Mouse (Mus musculus): ENCODE results near the gene Mecp2. TPM values are rescaled to one million over a fixed set of nuclear protein-coding genes. Genes with fewer than 3 reads are reported as not detected.

Gene Mecp2
- polyA plus RNA-seq, 1 experiment = 9.2 TPM

GRCm38 (mm10) chrX:74003644-74004043 is 131.5 kb downstream of the Mecp2 start:
- Histone ChIP-seq H3K4me2 (ENCODE audit: low read depth) (no peak overlapping the region), H3K4me3 (no peak overlapping the region), H3ac (ENCODE audit: control insufficient read depth, insufficient read length) (no peak overlapping the region), H3K27me3 (ENCODE audit: control insufficient read depth, insufficient read depth, insufficient read length) (no peaks in the 10 kb centered on the region), H3K79me2 (ENCODE audit: control insufficient read depth, insufficient read depth) (no peaks in the 10 kb centered on the region), H3K36me3 (ENCODE audit: control insufficient read depth, insufficient read depth) (no peaks in the 10 kb centered on the region)
- TF ChIP-seq POLR2AphosphoS2 (IDR thresholded peaks at IDR 0.05; ENCODE audit: insufficient read length, low read depth) (no peak), TCF12 (IDR thresholded peaks at IDR 0.05; ENCODE audit: insufficient read depth, poor library complexity, severe bottlenecking) (no peak), MYOG (IDR thresholded peaks at IDR 0.05; ENCODE audit: control insufficient read depth in 1 of 3, insufficient read depth in 1 of 3, insufficient read length in 2 of 3, low read depth in 2 of 3) (no peak), SRF (IDR thresholded peaks at IDR 0.05; ENCODE audit: control insufficient read depth, insufficient read length, low read depth) (no peak), E2F4 (IDR thresholded peaks at IDR 0.05; ENCODE audit: insufficient read depth) (no peak), TCF3 (IDR thresholded peaks at IDR 0.05; ENCODE audit: insufficient read length, low read depth) (no peak), CEBPB (IDR thresholded peaks at IDR 0.05; ENCODE audit: insufficient read depth, poor library complexity, severe bottlenecking) (no peak), POLR2A (IDR thresholded peaks at IDR 0.05; ENCODE audit: insufficient read length, low read depth) (no peak), REST (IDR thresholded peaks at IDR 0.05; ENCODE audit: insufficient read depth, insufficient read length) (no peak), MYOD1 (IDR thresholded peaks at IDR 0.05; ENCODE audit: control insufficient read depth in 1 of 3, insufficient read length in 2 of 3, low read depth in 2 of 3) (no peak), MAX (IDR thresholded peaks at IDR 0.05; ENCODE audit: low read depth) (no peak), USF1 (IDR thresholded peaks at IDR 0.05; ENCODE audit: low read depth) (no peak)

- no peaks in the 10 kb centered on the region for H3K79me2 ChIP-seq (ENCODE audit: control insufficient read depth, insufficient read depth)
- no peaks in the 10 kb centered on the region for H3K36me3 ChIP-seq (ENCODE audit: control insufficient read depth, insufficient read depth)
- no peaks in the 10 kb centered on the region for H3K27me3 ChIP-seq (ENCODE audit: control insufficient read depth, insufficient read depth, insufficient read length)
- no peak overlapping the region for H3ac ChIP-seq (ENCODE audit: control insufficient read depth, insufficient read length)
- H3K4me2 ChIP-seq (ENCODE audit: low read depth) = no peak overlapping the region
- H3K4me3 ChIP-seq = no peak overlapping the region
- TF ChIP-seq TCF3 (IDR thresholded peaks at IDR 0.05; ENCODE audit: insufficient read length, low read depth) (no peak), MAX (IDR thresholded peaks at IDR 0.05; ENCODE audit: low read depth) (no peak), REST (IDR thresholded peaks at IDR 0.05; ENCODE audit: insufficient read depth, insufficient read length) (no peak), CEBPB (IDR thresholded peaks at IDR 0.05; ENCODE audit: insufficient read depth, poor library complexity, severe bottlenecking) (no peak), POLR2AphosphoS2 (IDR thresholded peaks at IDR 0.05; ENCODE audit: insufficient read length, low read depth) (no peak), MYOG (IDR thresholded peaks at IDR 0.05; ENCODE audit: control insufficient read depth in 1 of 3, insufficient read depth in 1 of 3, insufficient read length in 2 of 3, low read depth in 2 of 3) (no peak), MYOD1 (IDR thresholded peaks at IDR 0.05; ENCODE audit: control insufficient read depth in 1 of 3, insufficient read length in 2 of 3, low read depth in 2 of 3) (no peak), SRF (IDR thresholded peaks at IDR 0.05; ENCODE audit: control insufficient read depth, insufficient read length, low read depth) (no peak), USF1 (IDR thresholded peaks at IDR 0.05; ENCODE audit: low read depth) (no peak), E2F4 (IDR thresholded peaks at IDR 0.05; ENCODE audit: insufficient read depth) (no peak), POLR2A (IDR thresholded peaks at IDR 0.05; ENCODE audit: insufficient read length, low read depth) (no peak), TCF12 (IDR thresholded peaks at IDR 0.05; ENCODE audit: insufficient read depth, poor library complexity, severe bottlenecking) (no peak)
These were observed 134.1 kb downstream of the Mecp2 start for GRCm38 (mm10) chrX:74001024-74001423.

DNA sequence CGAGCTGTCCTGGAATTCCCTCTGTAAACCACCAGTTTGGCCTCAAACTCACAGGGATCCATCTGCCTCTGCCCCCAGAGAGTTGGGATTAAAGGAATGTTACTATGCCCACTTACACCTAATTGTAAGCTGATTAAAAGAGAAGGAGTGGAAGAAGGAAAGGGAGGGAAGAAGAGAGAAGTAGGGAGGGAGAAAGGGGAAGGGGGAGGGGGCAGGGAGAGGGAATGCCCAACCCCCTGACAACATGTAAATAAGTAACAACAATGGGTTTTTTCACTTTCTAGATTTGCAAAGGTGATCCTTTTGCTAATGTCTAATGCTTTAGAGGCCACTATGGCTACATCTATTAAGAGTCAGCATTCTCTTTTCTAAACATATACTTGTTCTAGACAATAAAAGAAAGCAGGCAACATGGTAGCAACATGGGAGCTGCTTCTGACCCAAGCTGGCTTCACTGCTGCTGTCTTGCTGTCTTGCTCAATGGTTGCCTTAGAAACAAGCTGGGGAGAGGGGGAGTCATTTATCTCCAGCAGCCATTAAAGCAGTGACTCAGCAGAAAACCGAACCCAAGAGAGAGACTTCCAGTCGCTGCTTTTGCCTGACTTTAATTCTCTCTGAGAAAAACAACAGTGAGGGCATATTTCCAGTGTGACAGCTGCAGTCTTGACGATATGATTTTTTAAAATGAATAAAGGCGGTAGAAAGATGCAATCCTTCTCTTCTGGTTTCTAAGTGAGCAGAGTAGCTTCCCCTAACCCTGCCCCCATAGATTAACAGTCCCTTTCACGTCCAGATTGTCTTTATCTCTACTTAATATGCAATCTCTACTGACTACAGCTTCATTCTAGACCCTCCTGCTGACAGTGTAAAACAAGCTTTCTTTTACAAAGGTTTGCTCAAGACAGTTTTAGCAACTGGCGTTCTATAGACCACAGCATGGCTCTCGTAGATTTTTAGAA is 136.0 kb downstream of the Mecp2 start:
- TF ChIP-seq TCF12 (IDR thresholded peaks at IDR 0.05; ENCODE audit: insufficient read depth, poor library complexity, severe bottlenecking) (no peak), MYOG (IDR thresholded peaks at IDR 0.05; ENCODE audit: control insufficient read depth in 1 of 3, insufficient read depth in 1 of 3, insufficient read length in 2 of 3, low read depth in 2 of 3) (no peak), CEBPB (IDR thresholded peaks at IDR 0.05; ENCODE audit: insufficient read depth, poor library complexity, severe bottlenecking) (no peak), POLR2AphosphoS2 (IDR thresholded peaks at IDR 0.05; ENCODE audit: insufficient read length, low read depth) (no peak), E2F4 (IDR thresholded peaks at IDR 0.05; ENCODE audit: insufficient read depth) (no peak), TCF3 (IDR thresholded peaks at IDR 0.05; ENCODE audit: insufficient read length, low read depth) (no peak), MYOD1 (IDR thresholded peaks at IDR 0.05; ENCODE audit: control insufficient read depth in 1 of 3, insufficient read length in 2 of 3, low read depth in 2 of 3) (no peak), REST (IDR thresholded peaks at IDR 0.05; ENCODE audit: insufficient read depth, insufficient read length) (no peak), POLR2A (IDR thresholded peaks at IDR 0.05; ENCODE audit: insufficient read length, low read depth) (no peak), USF1 (IDR thresholded peaks at IDR 0.05; ENCODE audit: low read depth) (no peak), MAX (IDR thresholded peaks at IDR 0.05; ENCODE audit: low read depth) (no peak), SRF (IDR thresholded peaks at IDR 0.05; ENCODE audit: control insufficient read depth, insufficient read length, low read depth) (no peak)
- H3ac ChIP-seq (ENCODE audit: control insufficient read depth, insufficient read length) = no peak overlapping the region
- H3K4me2 ChIP-seq (ENCODE audit: low read depth) = peak overlapping the region; percentile 48
- no peaks in the 10 kb centered on the region for H3K36me3 ChIP-seq (ENCODE audit: control insufficient read depth, insufficient read depth)
- H3K27me3 ChIP-seq (ENCODE audit: control insufficient read depth, insufficient read depth, insufficient read length) = no peaks in the 10 kb centered on the region
- no peaks in the 10 kb centered on the region for H3K79me2 ChIP-seq (ENCODE audit: control insufficient read depth, insufficient read depth)
- no peak overlapping the region for H3K4me3 ChIP-seq

- no peak overlapping the region for H3ac ChIP-seq (ENCODE audit: control insufficient read depth, insufficient read length)
- H3K36me3 ChIP-seq (ENCODE audit: control insufficient read depth, insufficient read depth) = no peaks in the 10 kb centered on the region
- H3K79me2 ChIP-seq (ENCODE audit: control insufficient read depth, insufficient read depth) = no peaks in the 10 kb centered on the region
- H3K4me2 ChIP-seq (ENCODE audit: low read depth) = no peak overlapping the region
- TF ChIP-seq E2F4 (IDR thresholded peaks at IDR 0.05; ENCODE audit: insufficient read depth) = no peak
- TF ChIP-seq REST (IDR thresholded peaks at IDR 0.05; ENCODE audit: insufficient read depth, insufficient read length) = no peak
- TF ChIP-seq MAX (IDR thresholded peaks at IDR 0.05; ENCODE audit: low read depth) = no peak
- TF ChIP-seq MYOG (IDR thresholded peaks at IDR 0.05; ENCODE audit: control insufficient read depth in 1 of 3, insufficient read depth in 1 of 3, insufficient read length in 2 of 3, low read depth in 2 of 3) = no peak
- TF ChIP-seq TCF12 (IDR thresholded peaks at IDR 0.05; ENCODE audit: insufficient read depth, poor library complexity, severe bottlenecking) = no peak
- no peak for TF ChIP-seq CEBPB (IDR thresholded peaks at IDR 0.05; ENCODE audit: insufficient read depth, poor library complexity, severe bottlenecking)
- TF ChIP-seq POLR2AphosphoS2 (IDR thresholded peaks at IDR 0.05; ENCODE audit: insufficient read length, low read depth) = no peak
- TF ChIP-seq MYOD1 (IDR thresholded peaks at IDR 0.05; ENCODE audit: control insufficient read depth in 1 of 3, insufficient read length in 2 of 3, low read depth in 2 of 3) = no peak
- TF ChIP-seq USF1 (IDR thresholded peaks at IDR 0.05; ENCODE audit: low read depth) = no peak
- no peak for TF ChIP-seq SRF (IDR thresholded peaks at IDR 0.05; ENCODE audit: control insufficient read depth, insufficient read length, low read depth)
- no peak overlapping the region for H3K4me3 ChIP-seq
- H3K27me3 ChIP-seq (ENCODE audit: control insufficient read depth, insufficient read depth, insufficient read length) = no peaks in the 10 kb centered on the region
These were observed 157.4 kb downstream of the Mecp2 start for GRCm38 (mm10) chrX:73977783-73978182.

Other genes with a start within 250 kb of the Mecp2 start
- gene Avpr2, start 243.3 kb downstream of the Mecp2 start, polyA plus RNA-seq (2012; fragmentation: generic; extraction: Trizol) = not detected
- 0.65 TPM for gene L1cam, start 239.3 kb downstream of the Mecp2 start, polyA plus RNA-seq (2012; fragmentation: generic; extraction: Trizol)
- gene Arhgap4, start 213.5 kb downstream of the Mecp2 start, polyA plus RNA-seq (2012; fragmentation: generic; extraction: Trizol) = 0.24 TPM
- gene Naa10, start 213.4 kb downstream of the Mecp2 start, polyA plus RNA-seq (2012; fragmentation: generic; extraction: Trizol) = 83.1 TPM
- 103 TPM for gene Renbp, start 204.5 kb downstream of the Mecp2 start, polyA plus RNA-seq (2012; fragmentation: generic; extraction: Trizol)
- gene Hcfc1, start 169.0 kb downstream of the Mecp2 start, polyA plus RNA-seq (2012; fragmentation: generic; extraction: Trizol) = 38.1 TPM
- 28.6 TPM for gene Irak1, start 111.4 kb downstream of the Mecp2 start, polyA plus RNA-seq (2012; fragmentation: generic; extraction: Trizol)
- gene Opn1mw, start 7.9 kb downstream of the Mecp2 start, polyA plus RNA-seq (2012; fragmentation: generic; extraction: Trizol) = not detected
- gene Tex28, start 32.5 kb upstream of the Mecp2 start, polyA plus RNA-seq (2012; fragmentation: generic; extraction: Trizol) = not detected
- gene Tktl1, start 41.9 kb upstream of the Mecp2 start, polyA plus RNA-seq (2012; fragmentation: generic; extraction: Trizol) = not detected
- gene Flna, start 114.5 kb upstream of the Mecp2 start, polyA plus RNA-seq (2012; fragmentation: generic; extraction: Trizol) = 545 TPM
- gene Emd, start 119.3 kb upstream of the Mecp2 start, polyA plus RNA-seq (2012; fragmentation: generic; extraction: Trizol) = 67.1 TPM
- 2,470 TPM for gene Rpl10, start 135.4 kb upstream of the Mecp2 start, polyA plus RNA-seq (2012; fragmentation: generic; extraction: Trizol)
- gene Taz, start 146.5 kb upstream of the Mecp2 start, polyA plus RNA-seq (2012; fragmentation: generic; extraction: Trizol) = 28.2 TPM
- 17.0 TPM for gene Dnase1l1, start 147.0 kb upstream of the Mecp2 start, polyA plus RNA-seq (2012; fragmentation: generic; extraction: Trizol)
- 178 TPM for gene Atp6ap1, start 161.7 kb upstream of the Mecp2 start, polyA plus RNA-seq (2012; fragmentation: generic; extraction: Trizol)
- 83.9 TPM for gene Gdi1, start 169.6 kb upstream of the Mecp2 start, polyA plus RNA-seq (2012; fragmentation: generic; extraction: Trizol)
- gene Fam50a, start 177.7 kb upstream of the Mecp2 start, polyA plus RNA-seq (2012; fragmentation: generic; extraction: Trizol) = 62.2 TPM
- gene Plxna3, start 193.7 kb upstream of the Mecp2 start, polyA plus RNA-seq (2012; fragmentation: generic; extraction: Trizol) = 12.8 TPM
- 41.6 TPM for gene Lage3, start 218.3 kb upstream of the Mecp2 start, polyA plus RNA-seq (2012; fragmentation: generic; extraction: Trizol)
- gene Ubl4a, start 237.9 kb upstream of the Mecp2 start, polyA plus RNA-seq (2012; fragmentation: generic; extraction: Trizol) = 51.5 TPM
- 11.2 TPM for gene Slc10a3, start 238.0 kb upstream of the Mecp2 start, polyA plus RNA-seq (2012; fragmentation: generic; extraction: Trizol)

Measured in myocyte (in vitro differentiated cells).